Mouse (Mus musculus): ENCODE measurements at regions not wholly inside any gene's neighbourhood (a gene's known extent, or its start where the extent isn't known, plus 50 kb on each side); places are given as distances from the start of the nearest gene placed in this dataset.
A peak's percentile ranks its signal among the peaks of the same experiment; 100 is the strongest.

DNA sequence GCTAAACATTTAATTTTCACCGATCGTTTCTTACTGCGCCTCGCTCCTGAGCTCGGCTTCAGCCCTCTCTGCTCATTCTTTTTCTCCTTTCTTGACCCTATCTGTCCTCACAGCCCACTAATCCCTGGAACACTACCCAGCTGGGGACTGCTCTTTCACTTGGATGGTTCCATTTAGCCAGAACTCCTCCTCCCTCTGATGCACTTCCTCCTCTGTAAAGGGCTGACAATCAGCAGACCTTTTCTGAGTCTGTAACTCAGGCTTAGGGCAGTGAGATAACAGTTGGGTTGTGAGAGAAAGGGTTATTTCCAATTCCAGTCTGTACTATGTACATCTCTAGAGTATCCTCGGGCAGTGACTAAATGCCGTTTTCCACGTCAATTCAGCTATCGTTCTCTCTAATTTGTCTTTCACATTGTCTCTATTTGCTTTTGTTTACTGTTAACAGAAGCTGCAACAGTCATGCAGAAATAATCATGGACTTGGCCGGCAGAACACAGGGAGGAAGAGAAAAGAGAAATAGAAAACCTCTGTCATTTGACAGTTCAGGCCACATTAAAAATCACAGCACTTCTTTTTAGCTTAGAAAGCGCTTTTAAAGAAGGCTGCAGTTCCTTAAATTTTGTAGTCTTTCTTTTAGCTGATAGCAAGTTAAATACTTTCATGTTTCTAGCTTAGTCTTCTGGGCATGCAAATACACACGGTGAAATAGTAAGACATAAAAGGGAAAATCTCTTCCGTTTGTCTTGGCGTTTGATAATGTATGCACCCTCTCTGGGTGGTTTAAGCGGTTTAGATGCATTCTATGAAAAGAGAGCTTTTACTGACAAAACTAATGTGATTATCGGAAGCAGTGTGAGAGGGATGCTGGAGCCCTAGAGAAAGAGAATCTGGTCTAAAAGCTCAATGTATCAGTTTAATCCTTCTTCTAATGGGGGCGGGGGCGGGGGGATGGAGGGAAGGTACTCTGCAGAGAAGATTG is 94.7 kb upstream of the Fam181b start:
- no peak for DNase-seq

- DNase-seq: no peak
Measured at GRCm38 (mm10) chr7:92985683-92986070, 94.0 kb upstream of the Fam181b start.

GRCm38 (mm10) chr7:92998886-92999285 is 80.8 kb upstream of the Fam181b start:
- DNase-seq: no peak

GRCm38 (mm10) chr7:93006694-93007231 is 72.9 kb upstream of the Fam181b start:
- peak; percentile 16 for DNase-seq

GRCm38 (mm10) chr7:93007721-93008120 is 71.9 kb upstream of the Fam181b start:
- DNase-seq: no peak

DNA sequence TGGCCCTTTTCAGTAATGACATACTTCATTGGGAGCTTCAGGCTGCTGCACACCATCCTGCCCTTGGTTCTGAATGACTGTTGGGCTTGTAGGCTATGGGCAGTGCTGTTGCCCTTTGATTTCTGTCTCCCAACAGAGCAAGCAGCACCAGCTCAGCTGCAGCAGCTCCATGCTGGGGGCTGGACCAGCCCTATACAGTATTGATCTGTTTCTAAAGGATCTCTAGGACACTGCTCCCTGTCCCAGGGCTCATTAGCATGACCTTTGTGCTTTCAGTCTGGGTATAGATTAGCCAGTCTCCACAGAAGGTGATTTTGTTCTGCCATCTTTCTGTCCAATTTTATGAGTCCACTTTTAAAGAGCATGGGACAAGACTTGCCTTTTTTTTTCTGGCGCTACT is 60.3 kb upstream of the Fam181b start:
- no peak for DNase-seq

DNA sequence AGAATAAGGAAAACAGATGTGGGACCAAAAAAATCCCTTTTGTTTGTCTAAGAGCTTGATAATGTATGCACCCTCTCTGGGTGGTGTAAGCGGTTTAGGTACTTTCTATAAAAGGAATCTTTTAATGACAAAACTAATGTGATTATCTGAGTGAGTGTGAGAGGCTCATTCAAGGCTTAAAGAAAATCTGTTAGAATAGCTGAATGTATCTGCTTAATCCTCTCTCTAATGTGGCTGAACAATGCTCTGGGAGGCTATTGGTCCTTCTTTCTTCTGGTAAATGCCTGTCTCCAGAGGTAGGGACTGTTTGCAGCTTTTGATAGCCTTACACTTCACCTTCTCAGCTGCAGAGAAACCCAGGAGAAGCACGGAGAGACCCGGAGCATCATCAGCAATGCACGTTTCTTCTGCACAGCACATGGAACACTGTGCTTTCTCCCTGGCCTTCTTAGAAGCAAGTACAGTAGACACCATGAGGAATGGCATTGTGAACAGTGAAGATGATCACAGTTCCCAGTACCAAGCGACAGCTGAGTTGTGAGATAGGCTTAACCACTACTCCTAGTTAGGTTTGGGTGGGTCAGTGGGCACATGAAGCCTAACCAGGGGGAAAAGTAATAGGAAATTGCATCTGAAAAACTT is 56.1 kb upstream of the Fam181b start:
- DNase-seq: no peak

DNA sequence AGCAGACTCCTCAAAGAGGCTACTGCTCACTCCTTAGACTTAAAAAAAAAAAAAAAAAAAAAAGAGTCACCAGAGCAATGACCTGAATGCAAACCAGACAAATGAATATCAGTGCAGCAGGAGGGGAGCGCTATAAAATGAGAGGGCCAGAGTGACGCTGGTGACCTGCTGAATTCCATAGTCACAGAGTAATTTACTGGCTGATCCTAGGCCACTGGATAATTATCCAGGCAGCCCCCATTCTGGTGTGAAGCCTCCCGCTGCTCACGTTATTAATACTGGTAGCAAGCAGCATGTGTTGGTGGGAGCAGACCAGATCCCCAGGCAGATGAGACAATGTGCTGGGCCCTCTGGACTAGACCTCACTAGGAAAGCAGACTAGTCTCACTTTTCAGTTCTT is 53.4 kb upstream of the Fam181b start:
- no peak for DNase-seq

Measured in right cerebral cortex, postnatal 14 days (tissue).